Mouse (Mus musculus) spleen, postnatal 4 days (tissue): ENCODE data around the gene Ss18l2.

Experiments used
- DNase-seq, 2 experiments: peaks; one replicate each; pipeline ENCODE4 v3.0.0; 2022; ENCODE audit warnings: low spot score in 2 of 2

The Ss18l2 gene

GRCm38 (mm10) chr9:121757835-121758814, 48.0 kb downstream of the Ss18l2 start:
- DNase-seq, result peak in 1 of 2 experiments; percentile 60

GRCm38 (mm10) chr9:121759091-121760081, 49.3 kb downstream of the Ss18l2 start, which contains the start of gene Zfp651:
Gene Zfp651, plus strand, starts transcription at chr9:121759330.
- peak in 1 of 2 experiments; percentile 68 for DNase-seq

- DNase-seq, result peak; percentile 17 to 69
These were observed 50.4 kb downstream of the Ss18l2 start for GRCm38 (mm10) chr9:121760271-121761090.

GRCm38 (mm10) chr9:121761091-121761665, 51.0 kb downstream of the Ss18l2 start:
- DNase-seq, result no peak

- DNase-seq, result no peak
These were observed 51.7 kb downstream of the Ss18l2 start for GRCm38 (mm10) chr9:121761787-121762186.

- DNase-seq, result no peak
These were observed 52.1 kb downstream of the Ss18l2 start for GRCm38 (mm10) chr9:121762248-121762647.

GRCm38 (mm10) chr9:121762761-121763160, 52.6 kb downstream of the Ss18l2 start:
- DNase-seq, result no peak
